Mouse (Mus musculus) E14TG2a.4 (cell line): ENCODE measurements around the gene Serpinb3a.

Experiments
- CTCF ChIP-seq: conservative IDR thresholded peaks from 2 replicates; pipeline ENCODE4 v1.5.1; 2014; ENCODE audit warnings: low read length
- NANOG ChIP-seq: IDR thresholded peaks from 2 replicates; pipeline ENCODE4 v1.6.1; 2014; ENCODE audit warnings: borderline replicate concordance, low read length, mixed read lengths
- POU5F1 ChIP-seq: IDR thresholded peaks from 2 replicates; pipeline ENCODE4 v1.6.1; 2014; ENCODE audit warnings: low read length, borderline replicate concordance

DNA sequence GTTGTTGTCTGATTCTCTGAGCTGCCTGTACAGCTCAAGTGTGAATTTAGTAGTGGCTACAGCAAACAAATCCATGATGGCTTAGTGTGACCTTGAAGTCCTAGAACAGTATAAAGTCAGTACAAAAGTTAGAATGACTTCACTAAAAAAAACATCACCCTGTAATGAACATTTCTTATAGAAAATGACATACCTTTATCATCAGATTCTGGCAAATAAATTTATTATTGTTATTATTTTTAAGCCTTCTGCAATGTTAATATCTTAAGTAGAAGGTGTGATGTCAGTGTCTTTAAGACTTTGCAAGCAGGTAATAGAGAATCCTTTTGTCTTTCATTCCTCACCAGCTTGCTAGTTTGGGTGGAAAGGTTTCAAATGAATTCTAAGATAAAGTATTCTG lies 31.3 kb upstream of the Serpinb3a start, which contains the start of gene Serpinb3d:
- TF ChIP-seq CTCF (no peak), NANOG (no peak), POU5F1 (no peak)
